Mouse (Mus musculus) liver, embryonic 16.5 days (tissue): ENCODE measurements around the gene Furin. TPM values are rescaled to one million over a fixed set of nuclear protein-coding genes. Genes with fewer than 3 reads are reported as not detected.

Source experiments
- ATAC-seq: fragments of 200-750 bp; cut with Nextera tagmentation; 2 replicates; pipeline ENCODE4 v1.8.0; 2017; ENCODE audit warnings: low read depth, mild to moderate bottlenecking, moderate number of reproducible peaks, moderate library complexity
- H3K27ac ChIP-seq: fragments of 300-500 bp; sonication (generic); 2 replicates; pipeline ENCODE4 v1.5.1; 2014; ENCODE audit warnings: mild to moderate bottlenecking, low read length
- H3K27me3 ChIP-seq: fragments of 300-500 bp; sonication (generic); 2 replicates; pipeline ENCODE4 v1.6.1; 2014; ENCODE audit warnings: low read depth, low read length, mixed read lengths; ENCODE audit not compliant: control insufficient read depth, insufficient read depth
- H3K36me3 ChIP-seq: fragments of 300-500 bp; sonication (generic); 2 replicates; pipeline ENCODE4 v1.6.1; 2014; ENCODE audit warnings: mild to moderate bottlenecking; ENCODE audit not compliant: control insufficient read depth, insufficient read depth
- H3K4me1 ChIP-seq: fragments of 300-500 bp; sonication (generic); 2 replicates; pipeline ENCODE4 v1.6.1; 2014; ENCODE audit warnings: low read depth, low read length, mixed read lengths; ENCODE audit not compliant: control insufficient read depth
- H3K4me2 ChIP-seq: fragments of 300-500 bp; sonication (generic); 2 replicates; pipeline ENCODE4 v1.6.1; 2014; ENCODE audit warnings: low read depth, low read length, mixed read lengths
- H3K4me3 ChIP-seq: fragments of 300-500 bp; sonication (generic); 2 replicates; pipeline ENCODE4 v1.5.1; 2014; ENCODE audit warnings: low read depth, mild to moderate bottlenecking, low read length
- H3K9ac ChIP-seq: fragments of 300-500 bp; sonication (generic); 2 replicates; pipeline ENCODE4 v1.6.1; 2014; ENCODE audit warnings: low read depth, low read length
- H3K9me3 ChIP-seq: fragments of 300-500 bp; sonication (generic); replicated peaks from 2 replicates; pipeline ENCODE4 v1.6.1; 2016; ENCODE audit warnings: low read length; ENCODE audit not compliant: control insufficient read depth
- WGBS: fragments of 180-500 bp; shearing (Covaris S2); extraction: QIAGEN DNeasy Blood & Tissue Kit; methylation state at CpG from one replicate; pipeline ENCODE4 v1.1.7; 2014; ENCODE audit not compliant: insufficient replicate concordance; 5-methylcytosine and 5-hydroxymethylcytosine counted together
- polyA plus RNA-seq: library from polyadenylated mRNA; unstranded; fragments of >200 nt; fragmentation: Nextera tagmentation; extraction: Ambion mirVana; gene quantifications from 2 replicates; pipeline ENCODE4 v1.2.1, GENCODE M21; 2015

Gene Furin
- polyA plus RNA-seq, 1 experiment from 2014 or later: 6.2 TPM

GRCm38 (mm10) chr7:80386235-80386930 lies 18.9 kb downstream of the Furin start:
- no peak overlapping the region; the same call in 1 of the 2 replicates for H3K9ac ChIP-seq
- peaks cover 3% of the 10 kb centered on the region; the same call in 1 of the 2 replicates for H3K36me3 ChIP-seq
- ATAC-seq: peak; percentile 66
- peak overlapping the region; percentile 73 for H3K27ac ChIP-seq
- H3K4me3 ChIP-seq: peak overlapping the region; percentile 54
- 5% methylated on average over 18 of the region's 18 CpGs for WGBS
- H3K27me3 ChIP-seq: peaks cover 26% of the 10 kb centered on the region
- H3K4me2 ChIP-seq: peak overlapping the region; percentile 49
- no peaks in the 10 kb centered on the region for H3K9me3 ChIP-seq
- peaks cover 7% of the 10 kb centered on the region; the same call in 1 of the 2 replicates for H3K4me1 ChIP-seq

GRCm38 (mm10) chr7:80382919-80383318 lies 22.3 kb downstream of the Furin start:
- no peak for ATAC-seq
- peaks cover 7% of the 10 kb centered on the region; the same call in 1 of the 2 replicates for H3K4me1 ChIP-seq
- H3K27ac ChIP-seq: no peak overlapping the region
- H3K27me3 ChIP-seq: peaks cover 18% of the 10 kb centered on the region
- H3K9ac ChIP-seq: no peak overlapping the region
- H3K9me3 ChIP-seq: no peaks in the 10 kb centered on the region
- H3K36me3 ChIP-seq: no peaks in the 10 kb centered on the region; the same call in 1 of the 2 replicates
- no peak overlapping the region for H3K4me3 ChIP-seq
- H3K4me2 ChIP-seq: no peak overlapping the region
- 68% methylated on average over 11 of the region's 11 CpGs for WGBS

GRCm38 (mm10) chr7:80379531-80379930 lies 25.7 kb downstream of the Furin start:
- H3K27ac ChIP-seq: no peak overlapping the region
- H3K4me3 ChIP-seq: no peak overlapping the region
- no peaks in the 10 kb centered on the region for H3K9me3 ChIP-seq
- H3K27me3 ChIP-seq: no peaks in the 10 kb centered on the region
- H3K36me3 ChIP-seq: no peaks in the 10 kb centered on the region; the same call in 1 of the 2 replicates
- no peak for ATAC-seq
- no peak overlapping the region for H3K9ac ChIP-seq
- 57% methylated on average over 13 of the region's 13 CpGs for WGBS
- H3K4me2 ChIP-seq: no peak overlapping the region
- H3K4me1 ChIP-seq: no peaks in the 10 kb centered on the region; the same call in 1 of the 2 replicates

- Histone ChIP-seq H3K36me3 (no peaks in the 10 kb centered on the region), H3K9ac (no peak overlapping the region), H3K27me3 (no peaks in the 10 kb centered on the region), H3K4me2 (no peak overlapping the region), H3K27ac (no peak overlapping the region), H3K4me1 (no peaks in the 10 kb centered on the region; the same call in 1 of the 2 replicates), H3K9me3 (no peaks in the 10 kb centered on the region), H3K4me3 (no peak overlapping the region)
- ATAC-seq: no peak
- 36% methylated on average over 6 of the region's 6 CpGs for WGBS
Measured at GRCm38 (mm10) chr7:80377471-80377870, 27.8 kb downstream of the Furin start.

- H3K9me3 ChIP-seq: no peaks in the 10 kb centered on the region
- peaks cover 10% of the 10 kb centered on the region for H3K27me3 ChIP-seq
- H3K27ac ChIP-seq: no peak overlapping the region
- H3K4me1 ChIP-seq: no peaks in the 10 kb centered on the region; the same call in none of the 2 replicates
- ATAC-seq: no peak
- 67% methylated on average over 10 of the region's 10 CpGs for WGBS
- H3K36me3 ChIP-seq: no peaks in the 10 kb centered on the region
- H3K4me3 ChIP-seq: no peak overlapping the region
- no peak overlapping the region for H3K9ac ChIP-seq
- no peak overlapping the region for H3K4me2 ChIP-seq
Measured at GRCm38 (mm10) chr7:80376192-80376591, 29.0 kb downstream of the Furin start.

GRCm38 (mm10) chr7:80375376-80376039 lies 29.7 kb downstream of the Furin start:
- H3K36me3 ChIP-seq: no peaks in the 10 kb centered on the region
- no peak for ATAC-seq
- peaks cover 17% of the 10 kb centered on the region for H3K27me3 ChIP-seq
- H3K9me3 ChIP-seq: no peaks in the 10 kb centered on the region
- H3K4me3 ChIP-seq: no peak overlapping the region
- 39% methylated on average over 9 of the region's 9 CpGs for WGBS
- H3K4me2 ChIP-seq: no peak overlapping the region
- no peaks in the 10 kb centered on the region; the same call in none of the 2 replicates for H3K4me1 ChIP-seq
- H3K27ac ChIP-seq: no peak overlapping the region
- no peak overlapping the region for H3K9ac ChIP-seq

- no peaks in the 10 kb centered on the region for H3K9me3 ChIP-seq
- no peak overlapping the region for H3K4me3 ChIP-seq
- no peak overlapping the region for H3K4me2 ChIP-seq
- no peak overlapping the region for H3K27ac ChIP-seq
- ATAC-seq: no peak
- H3K36me3 ChIP-seq: no peaks in the 10 kb centered on the region
- whole genome bisulfite sequencing: 71% methylated on average over 3 of the region's 3 CpGs
- H3K9ac ChIP-seq: no peak overlapping the region
- peaks cover 3% of the 10 kb centered on the region for H3K4me1 ChIP-seq
- peaks cover 25% of the 10 kb centered on the region for H3K27me3 ChIP-seq
Measured at GRCm38 (mm10) chr7:80374733-80375132, 30.5 kb downstream of the Furin start.

- 48% methylated on average over 3 of the region's 3 CpGs for WGBS
- H3K4me3 ChIP-seq: no peak overlapping the region
- H3K9me3 ChIP-seq: no peaks in the 10 kb centered on the region
- H3K36me3 ChIP-seq: no peaks in the 10 kb centered on the region
- no peak overlapping the region for H3K9ac ChIP-seq
- peaks cover 27% of the 10 kb centered on the region for H3K27me3 ChIP-seq
- ATAC-seq: no peak
- H3K4me1 ChIP-seq: peaks cover 5% of the 10 kb centered on the region
- H3K27ac ChIP-seq: no peak overlapping the region
- no peak overlapping the region for H3K4me2 ChIP-seq
Measured at GRCm38 (mm10) chr7:80374280-80374679, 31.0 kb downstream of the Furin start.

GRCm38 (mm10) chr7:80373850-80374249 lies 31.4 kb downstream of the Furin start:
- ATAC-seq: no peak
- no peak overlapping the region for H3K9ac ChIP-seq
- peaks cover 27% of the 10 kb centered on the region for H3K27me3 ChIP-seq
- no peaks in the 10 kb centered on the region for H3K9me3 ChIP-seq
- H3K36me3 ChIP-seq: no peaks in the 10 kb centered on the region
- no peak overlapping the region for H3K27ac ChIP-seq
- H3K4me2 ChIP-seq: no peak overlapping the region
- H3K4me3 ChIP-seq: no peak overlapping the region
- 71% methylated on average over 12 of the region's 12 CpGs for WGBS
- H3K4me1 ChIP-seq: peaks cover 5% of the 10 kb centered on the region
